Mouse (Mus musculus): ENCODE results near the gene Myl12a.

GRCm38 (mm10) chr17:71046856-71047255 is 44.2 kb upstream of the Myl12a start:
- TF ChIP-seq CTCF (IDR thresholded peaks at IDR 0.05; ENCODE audit: low read depth, low read length): no peak
- TF ChIP-seq POLR2A (IDR thresholded peaks at IDR 0.05; ENCODE audit: extremely low read depth, insufficient read depth, low read length): no peak

Data from liver, adult 2 months (tissue).